Mouse (Mus musculus) ES-E14 (cell line): ENCODE data around the gene Usp15. TPM values are rescaled to one million over a fixed set of nuclear protein-coding genes. Genes with fewer than 3 reads are reported as not detected.

ENCODE experiments used
- DNase-seq: peaks from one replicate; pipeline ENCODE4 v3.0.0-alpha.2; 2013; ENCODE audit warnings: low read depth, low spot score
- H3K27ac ChIP-seq: 2 replicates; pipeline ENCODE4 v1.5.1; 2012; ENCODE audit warnings: low read depth, mild to moderate bottlenecking, low read length, moderate library complexity, mixed read lengths; ENCODE audit not compliant: poor library complexity, insufficient read depth, severe bottlenecking
- H3K36me3 ChIP-seq: 2 replicates; pipeline ENCODE4 v1.6.1; 2012; ENCODE audit warnings: mild to moderate bottlenecking, low read length, moderate library complexity, mixed read lengths; ENCODE audit not compliant: control insufficient read depth, poor library complexity, insufficient read depth, severe bottlenecking
- H3K4me1 ChIP-seq, 2 experiments: fragments of 150-350 bp in 1 of 2; sonication (generic) in 1 of 2; 2 replicates each; pipeline ENCODE4 v1.6.1; 2012; ENCODE audit warnings: low read length in 2 of 2, mild to moderate bottlenecking in 1 of 2, mixed read lengths in 1 of 2; ENCODE audit not compliant: control insufficient read depth in 2 of 2, insufficient read depth in 2 of 2, poor library complexity in 1 of 2
- H3K4me3 ChIP-seq, 2 experiments: fragments of 150-350 bp in 1 of 2; sonication (generic) in 1 of 2; 2 replicates each; pipeline ENCODE4 v1.5.1; 2012; ENCODE audit warnings: low read length in 2 of 2, low read depth in 1 of 2, mild to moderate bottlenecking in 1 of 2, mixed read lengths in 1 of 2; ENCODE audit not compliant: insufficient read depth in 1 of 2, poor library complexity in 1 of 2, severe bottlenecking in 1 of 2
- H3K9ac ChIP-seq: 2 replicates; pipeline ENCODE4 v1.6.1; 2012; ENCODE audit warnings: low read depth, mild to moderate bottlenecking, low read length, mixed read lengths; ENCODE audit not compliant: poor library complexity, insufficient read depth, severe bottlenecking
- H3K9me3 ChIP-seq: fragments of 150-350 bp; sonication (generic); 2 replicates; pipeline ENCODE4 v1.6.1; 2012; ENCODE audit warnings: low read depth, mild to moderate bottlenecking, low read length; ENCODE audit not compliant: control insufficient read depth, insufficient read depth
- CHD2 ChIP-seq: IDR thresholded peaks from 2 replicates; pipeline ENCODE4 v1.6.1; 2014; ENCODE audit warnings: mild to moderate bottlenecking, low read depth, low read length, inconsistent platforms
- HCFC1 ChIP-seq: IDR thresholded peaks from 2 replicates; pipeline ENCODE4 v1.6.1; 2012; ENCODE audit warnings: low read length, inconsistent platforms, borderline replicate concordance; ENCODE audit not compliant: insufficient read depth
- MAFK ChIP-seq: IDR thresholded peaks from 2 replicates; pipeline ENCODE4 v1.6.1; 2014; ENCODE audit warnings: mild to moderate bottlenecking, low read depth, low read length, inconsistent platforms; ENCODE audit not compliant: insufficient read depth
- ZC3H11A ChIP-seq: IDR thresholded peaks from 2 replicates; pipeline ENCODE4 v1.6.1; 2012; ENCODE audit warnings: low read depth, mild to moderate bottlenecking, inconsistent platforms, low read length, borderline replicate concordance
- ZNF384 ChIP-seq: IDR thresholded peaks from 2 replicates; pipeline ENCODE4 v1.6.1; 2012; ENCODE audit warnings: low read depth, low read length, inconsistent platforms
- in situ Hi-C, 2 experiments: fragments of 600-800 bp; cut with MboI; formaldehyde crosslinking; loops; one replicate each; pipeline ENCODE4 v1.15.1; 2025; ENCODE audit warnings: low sequenced_read_pairs in 2 of 2, inconsistent platforms in 1 of 2; ENCODE audit not compliant: unreplicated experiment in 2 of 2
- total RNA-seq: library from RNA; depleted of rRNA; stranded (reverse); fragments of 300-350 nt; gene quantifications from 2 replicates; pipeline ENCODE4 v1.2.3, GENCODE M21; 2012

The Usp15 gene
- total RNA-seq, 1 experiment, result 97.6 TPM

- Histone ChIP-seq H3K4me3 (no peak overlapping the region), H3K36me3 (no peaks in the 10 kb centered on the region), H3K9me3 (no peaks in the 10 kb centered on the region), H3K4me1 (peaks cover 0 to 2% of the 10 kb centered on the region in 2 experiments; a peak in 1 of 4 replicates), H3K9ac (no peak overlapping the region), H3K27ac (no peak overlapping the region)
- in situ Hi-C loops, result loop anchor here in 1 of 2 experiments (10.0 to 25.0 kb wide), 2 partner anchors 287 to 529 kb away; no protein-coding TSS in a partner anchor
- TF ChIP-seq HCFC1, result no peak
- no peak for TF ChIP-seq CHD2
- TF ChIP-seq ZC3H11A, result peak; percentile 74; the same call in 1 of the 2 replicates
- TF ChIP-seq ZNF384, result no peak
- TF ChIP-seq MAFK, result no peak
- DNase-seq, result peak; percentile 63
Measured at GRCm38 (mm10) chr10:123091737-123092136, 105.1 kb downstream of the Usp15 start.

- Histone ChIP-seq H3K36me3 (no peaks in the 10 kb centered on the region), H3K9ac (no peak overlapping the region), H3K4me1 (peaks cover 0 to 2% of the 10 kb centered on the region in 2 experiments; a peak in 1 of 4 replicates), H3K27ac (no peak overlapping the region), H3K9me3 (no peaks in the 10 kb centered on the region), H3K4me3 (no peak overlapping the region)
- TF ChIP-seq HCFC1, result no peak
- TF ChIP-seq ZC3H11A, result no peak
- TF ChIP-seq ZNF384, result no peak
- no peak for TF ChIP-seq MAFK
- no peak for TF ChIP-seq CHD2
- in situ Hi-C loops, result loop anchor here in 1 of 2 experiments (25.0 kb wide), 1 partner anchor 527 kb away; no protein-coding TSS in a partner anchor
- DNase-seq, result no peak
Measured at GRCm38 (mm10) chr10:123089425-123089930, 107.3 kb downstream of the Usp15 start.

DNA sequence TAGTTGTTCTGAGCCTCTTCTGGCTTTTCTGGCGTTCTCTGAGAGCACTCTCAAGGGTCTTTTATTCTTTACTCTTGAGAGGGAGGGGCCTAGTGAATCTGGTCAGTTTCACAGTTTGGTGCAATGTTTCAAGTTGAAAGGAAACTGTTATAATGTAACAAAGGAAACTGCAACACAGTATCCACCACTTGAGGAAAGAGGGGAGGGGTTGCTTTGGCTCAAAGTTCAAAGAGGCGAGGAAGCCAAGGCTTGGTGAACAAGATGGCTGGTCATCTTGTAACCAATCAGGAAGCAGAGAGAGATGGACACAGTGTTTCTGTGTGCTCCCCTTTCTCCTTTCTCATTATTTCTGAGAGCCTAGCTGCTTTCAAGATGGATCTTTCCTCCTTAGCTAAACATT is 109.9 kb downstream of the Usp15 start:
- no peak overlapping the region for H3K9ac ChIP-seq
- in situ Hi-C loops, result loop anchor here in 1 of 2 experiments (25.0 kb wide), 1 partner anchor 525 kb away; no protein-coding TSS in a partner anchor
- TF ChIP-seq ZC3H11A (no peak), MAFK (no peak), ZNF384 (no peak), CHD2 (no peak), HCFC1 (no peak)

DNA sequence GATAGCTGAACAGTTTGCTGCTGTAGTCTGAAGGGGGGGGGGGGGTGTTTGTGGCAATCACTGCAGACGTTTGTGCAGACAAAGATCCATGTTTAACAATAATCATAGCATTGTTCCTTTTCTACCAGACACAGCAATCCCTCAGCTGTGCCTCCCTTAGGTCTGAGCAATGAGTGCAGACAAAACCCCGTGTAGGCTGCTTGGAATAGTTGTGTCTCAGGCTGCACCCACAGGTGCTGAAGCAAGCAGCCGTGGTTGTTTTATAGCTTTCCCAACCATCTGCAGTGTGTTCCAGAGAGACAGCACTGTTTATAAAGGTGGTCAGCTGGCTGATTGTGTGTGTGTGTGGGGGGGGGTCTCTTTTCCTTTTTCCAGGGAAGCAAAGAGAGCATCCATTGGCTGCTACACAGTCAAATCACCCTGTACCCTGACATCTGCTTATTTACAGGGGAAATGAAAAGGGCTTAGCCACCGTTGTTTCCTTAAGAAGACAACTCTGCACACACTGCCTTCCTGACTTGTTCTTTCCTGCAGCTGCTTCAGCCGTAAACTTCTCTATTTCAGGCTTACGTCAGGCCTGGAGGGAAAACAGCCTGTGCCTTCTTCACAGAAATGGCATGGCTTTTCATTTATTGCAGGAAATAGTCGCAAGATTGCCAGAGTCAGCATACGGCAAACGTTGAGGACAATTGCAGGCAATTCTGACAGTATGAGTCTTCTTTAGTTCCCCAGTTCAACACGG is 111.7 kb downstream of the Usp15 start:
- no peaks in the 10 kb centered on the region for H3K9me3 ChIP-seq
- H3K27ac ChIP-seq, result no peak overlapping the region
- no peak overlapping the region for H3K9ac ChIP-seq
- no peaks in the 10 kb centered on the region for H3K36me3 ChIP-seq
- in situ Hi-C loops, result loop anchor here in 1 of 2 experiments (25.0 kb wide), 1 partner anchor 523 kb away; no protein-coding TSS in a partner anchor
- TF ChIP-seq CHD2 (no peak), ZNF384 (no peak), ZC3H11A (no peak), MAFK (no peak), HCFC1 (no peak)
- H3K4me1 ChIP-seq, result no peaks in the 10 kb centered on the region
- DNase-seq, result no peak
- H3K4me3 ChIP-seq, result no peak overlapping the region

More for the DNA sequence above, 109.9 kb downstream of the Usp15 start:
- DNase-seq, result no peak
- no peak overlapping the region for H3K4me3 ChIP-seq
- H3K4me1 ChIP-seq, result peaks cover 0 to 2% of the 10 kb centered on the region in 2 experiments; a peak in 1 of 4 replicates
- H3K27ac ChIP-seq, result no peak overlapping the region
- H3K36me3 ChIP-seq, result no peaks in the 10 kb centered on the region
- no peaks in the 10 kb centered on the region for H3K9me3 ChIP-seq
